In genomic region chr14:78725307-78725956, GRCm38 (mm10) we compare ENCODE assay signal across 8 mouse cellular contexts. TPM values are rescaled to one million over a fixed set of nuclear protein-coding genes. Genes with fewer than 3 reads are reported as not detected.
A peak's percentile ranks its signal among the peaks of the same experiment; 100 is the strongest.
DNase-seq lines count a peak whose midpoint lies in the region; ATAC-seq and TF ChIP-seq lines count a peak whose summit lies in the region.

No protein-coding gene starts in this region.

- no peak for TF ChIP-seq EP300 in heart, postnatal 0 days (IDR thresholded peaks at IDR 0.05; ENCODE audit: low read depth)

- no peaks in the 10 kb centered on the region for H3K9me3 ChIP-seq in heart, postnatal 0 days (replicated peaks; ENCODE audit: control insufficient read depth, low read length)

- DNase-seq in cerebellum, adult 2 months, result no peak
- no peak for DNase-seq in cerebellum, adult 9-10 months
- peak; percentile 29 for DNase-seq in heart, postnatal 0 days (ENCODE audit: low spot score)
- DNase-seq in kidney, postnatal 4 days, result peak; percentile 19 to 54
- DNase-seq in cerebellum, postnatal 14 days, result no peak
- DNase-seq in layer of hippocampus, postnatal 25 days (ENCODE audit: extremely low spot score in 1 of 2, low spot score in 1 of 2), result no peak

- no peaks in the 10 kb centered on the region for H3K4me1 ChIP-seq in cerebellum, adult 2 months (ENCODE audit: control insufficient read depth, insufficient read depth, low read length)
- H3K4me1 ChIP-seq in cortical plate, adult 2 months (ENCODE audit: control insufficient read depth, insufficient read depth, low read length), result peaks cover 1% of the 10 kb centered on the region; the same call in 1 of the 2 replicates
- H3K4me1 ChIP-seq in heart, postnatal 0 days (ENCODE audit: control insufficient read depth, insufficient read depth), result no peaks in the 10 kb centered on the region

- no peak for TF ChIP-seq CTCF in cerebellum, adult 2 months (IDR thresholded peaks at IDR 0.05; ENCODE audit: borderline replicate concordance, insufficient read depth, low read depth, low read length)
- no peak for TF ChIP-seq CTCF in cortical plate, adult 2 months (IDR thresholded peaks at IDR 0.05; ENCODE audit: extremely low read depth, insufficient read depth, low read length)
- no peak for TF ChIP-seq CTCF in heart, postnatal 0 days (IDR thresholded peaks at IDR 0.05; ENCODE audit: low read depth)

- H3K27ac ChIP-seq in cerebellum, adult 2 months (ENCODE audit: insufficient read depth, low read length), result no peak overlapping the region
- peak overlapping the region; percentile 14; the same call in 1 of the 2 replicates for H3K27ac ChIP-seq in cortical plate, adult 2 months (ENCODE audit: insufficient read depth, low read length)
- H3K27ac ChIP-seq in heart, postnatal 0 days (ENCODE audit: low read depth), result peak overlapping the region; percentile 76

- H3K36me3 ChIP-seq in heart, postnatal 0 days (replicated peaks; ENCODE audit: control insufficient read depth, insufficient read depth, low read length), result no peaks in the 10 kb centered on the region

- H3K4me3 ChIP-seq in cerebellum, adult 2 months (replicated peaks; ENCODE audit: insufficient read depth, low read depth, low read length), result peak overlapping the region; percentile 71
- H3K4me3 ChIP-seq in cortical plate, adult 2 months (ENCODE audit: insufficient read depth, low read length), result peak overlapping the region; percentile 62
- H3K4me3 ChIP-seq in heart, postnatal 0 days (ENCODE audit: low read depth, low read length), result peak overlapping the region; percentile 71

- no peak for TF ChIP-seq POLR2A in cerebellum, adult 2 months (IDR thresholded peaks at IDR 0.05; ENCODE audit: borderline replicate concordance, insufficient read depth, low read length)
- TF ChIP-seq POLR2A in cortical plate, adult 2 months (IDR thresholded peaks at IDR 0.05; ENCODE audit: extremely low read depth, insufficient read depth, low read length), result no peak

- peak overlapping the region; percentile 53 for H3K9ac ChIP-seq in heart, postnatal 0 days (replicated peaks; ENCODE audit: low read depth, low read length)

- H3K27me3 ChIP-seq in cerebellum, adult 2 months (ENCODE audit: control insufficient read depth, insufficient read depth, low read length), result no peaks in the 10 kb centered on the region
- no peaks in the 10 kb centered on the region for H3K27me3 ChIP-seq in heart, postnatal 0 days (ENCODE audit: control insufficient read depth, insufficient read depth, low read length)

- peak; percentile 62 for ATAC-seq in heart, postnatal 0 days (ENCODE audit: insufficient read depth, low read depth)
- 0 out of 2 replicates have a peak, but pooled peaks have one; percentile 34 for ATAC-seq in megakaryocyte-erythroid progenitor cell, adult 5-6 weeks (replicated peaks; ENCODE audit: low FRiP score, low TSS enrichment, poor library complexity, severe bottlenecking)

- WGBS in cerebellum, adult 2 months, result 29% methylated on average over 26 of the region's 26 CpGs
- 4% methylated on average over 26 of the region's 26 CpGs for WGBS in heart, postnatal 0 days

- H3K4me2 ChIP-seq in heart, postnatal 0 days (ENCODE audit: low read depth, low read length), result peak overlapping the region; percentile 79

RNA-seq across cellular contexts. Expression of gene Dgkh, which starts 7.1 kb away (rescaled TPM):
- polyA plus RNA-seq in cerebellum, adult 2 months (2012; rRNA removed), result 8.9 and 9.5 TPM in 2 replicates
- polyA plus RNA-seq in cortical plate, adult 2 months (2012; rRNA removed), result 18.4 and 20.3 TPM in 2 replicates
- total RNA-seq in heart, postnatal 0 days (2014; rRNA removed; ENCODE audit: low replicate concordance), result 4.7 and 6.8 TPM in 2 replicates
- 1.1 and 1.2 TPM in 2 replicates for polyA plus RNA-seq in heart, postnatal 0 days (2015; fragmentation: Nextera tagmentation; extraction: Ambion mirVana)
- 0.37 TPM in 1 of 2 replicates, not detected in the other for total RNA-seq in megakaryocyte-erythroid progenitor cell, adult 5-6 weeks (2014; fragmentation: Nextera tagmentation)
- total RNA-seq in megakaryocyte-erythroid progenitor cell, adult 5-6 weeks (2017), result 0.23 and 0.30 TPM in 2 replicates
- 100 to 1,000 TPM in 1 of 2 experiments, 10 to 100 TPM in 1; 95.6 to 118 TPM for total RNA-seq in layer of hippocampus, postnatal 25 days (2021)

Comparison
In these comparisons a context has a peak if more than half of its experiments do, and no peak if none do; other contexts are left out.
1. DNase-seq: peak in heart, postnatal 0 days (single experiment) and kidney, postnatal 4 days (2 of 2); none in cerebellum, adult 2 months (0 of 2), cerebellum, adult 9-10 months (single experiment), cerebellum, postnatal 14 days (0 of 2) and layer of hippocampus, postnatal 25 days (0 of 2).
2. RNA of gene Dgkh, which starts 7.1 kb away (total RNA-seq): 95.6 to 118 TPM in layer of hippocampus, postnatal 25 days; 4.7 to 6.8 TPM in heart, postnatal 0 days and 0.23 to 0.37 TPM in megakaryocyte-erythroid progenitor cell, adult 5-6 weeks; every median in the first group is over 10 times any median in the second.
3. Peak in every context shown above with its lines, with median percentiles within 50 percentile points of each other: H3K4me3 ChIP-seq.